Mouse (Mus musculus): ENCODE data around the gene Frmd8.

Frmd8 gene

DNA sequence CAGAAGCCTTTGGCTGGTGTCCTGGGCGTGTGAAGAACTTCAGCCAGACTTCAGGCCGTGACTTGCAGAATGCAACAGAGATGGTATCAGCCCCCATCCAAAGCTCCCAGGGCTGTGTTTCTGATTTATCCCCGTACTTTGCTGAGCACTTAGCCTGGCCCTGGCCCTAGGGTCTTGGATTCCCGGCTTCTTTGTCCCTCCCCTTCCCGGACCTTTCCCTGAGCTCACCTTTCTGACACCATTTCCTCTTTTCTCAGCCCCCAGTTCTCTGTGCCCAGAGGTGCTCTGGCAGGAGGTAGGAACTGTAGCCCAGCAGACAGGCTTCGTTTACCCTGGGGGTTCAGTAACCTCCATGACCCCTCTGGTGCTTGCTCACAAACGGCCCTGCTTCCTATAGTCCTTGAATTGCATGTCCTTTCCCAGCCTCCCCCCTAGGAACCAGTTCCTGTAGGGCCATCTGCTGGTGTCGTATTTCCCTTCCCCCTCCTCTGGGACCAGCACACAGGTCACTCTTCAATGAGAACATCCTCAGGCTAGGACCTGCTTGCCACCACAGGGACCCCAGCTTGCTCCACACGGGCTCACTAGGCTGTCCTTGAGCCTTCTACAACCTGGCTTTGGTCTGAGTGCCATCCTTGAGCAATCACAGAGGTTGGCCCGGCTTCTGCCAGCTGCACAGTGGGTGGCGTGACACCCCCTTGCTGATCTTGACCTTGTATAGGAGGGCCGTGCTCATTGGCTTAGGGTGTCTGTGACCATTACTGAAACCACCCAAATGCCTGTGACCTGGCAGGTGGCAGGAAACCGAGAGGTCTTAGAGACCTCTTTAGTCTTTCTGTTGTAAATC, 26.0 kb downstream of the Frmd8 start:
- DNase-seq: no peak

- DNase-seq: peak; percentile 83
Observed at GRCm38 (mm10) chr19:5848032-5848825, 26.8 kb downstream of the Frmd8 start.

- no peak for DNase-seq
Observed at GRCm38 (mm10) chr19:5847306-5847796, 27.7 kb downstream of the Frmd8 start.

- DNase-seq: peak; percentile 96
Observed at GRCm38 (mm10) chr19:5846557-5847305, 28.3 kb downstream of the Frmd8 start.

GRCm38 (mm10) chr19:5846154-5846553, 28.9 kb downstream of the Frmd8 start:
- no peak for DNase-seq

- peak; percentile 97 for DNase-seq
Observed at GRCm38 (mm10) chr19:5845319-5846135, 29.5 kb downstream of the Frmd8 start.

- no peak for DNase-seq
Observed at GRCm38 (mm10) chr19:5844831-5845318, 30.2 kb downstream of the Frmd8 start.

- no peak for DNase-seq
Observed at GRCm38 (mm10) chr19:5843781-5844691, 31.0 kb downstream of the Frmd8 start.

GRCm38 (mm10) chr19:5842785-5843730, 32.0 kb downstream of the Frmd8 start:
- no peak for DNase-seq

GRCm38 (mm10) chr19:5841999-5842784, 32.9 kb downstream of the Frmd8 start:
- DNase-seq: no peak

GRCm38 (mm10) chr19:5841389-5841946, 33.6 kb downstream of the Frmd8 start:
- peak; percentile 62 for DNase-seq

GRCm38 (mm10) chr19:5840890-5841388, 34.1 kb downstream of the Frmd8 start:
- no peak for DNase-seq

DNA sequence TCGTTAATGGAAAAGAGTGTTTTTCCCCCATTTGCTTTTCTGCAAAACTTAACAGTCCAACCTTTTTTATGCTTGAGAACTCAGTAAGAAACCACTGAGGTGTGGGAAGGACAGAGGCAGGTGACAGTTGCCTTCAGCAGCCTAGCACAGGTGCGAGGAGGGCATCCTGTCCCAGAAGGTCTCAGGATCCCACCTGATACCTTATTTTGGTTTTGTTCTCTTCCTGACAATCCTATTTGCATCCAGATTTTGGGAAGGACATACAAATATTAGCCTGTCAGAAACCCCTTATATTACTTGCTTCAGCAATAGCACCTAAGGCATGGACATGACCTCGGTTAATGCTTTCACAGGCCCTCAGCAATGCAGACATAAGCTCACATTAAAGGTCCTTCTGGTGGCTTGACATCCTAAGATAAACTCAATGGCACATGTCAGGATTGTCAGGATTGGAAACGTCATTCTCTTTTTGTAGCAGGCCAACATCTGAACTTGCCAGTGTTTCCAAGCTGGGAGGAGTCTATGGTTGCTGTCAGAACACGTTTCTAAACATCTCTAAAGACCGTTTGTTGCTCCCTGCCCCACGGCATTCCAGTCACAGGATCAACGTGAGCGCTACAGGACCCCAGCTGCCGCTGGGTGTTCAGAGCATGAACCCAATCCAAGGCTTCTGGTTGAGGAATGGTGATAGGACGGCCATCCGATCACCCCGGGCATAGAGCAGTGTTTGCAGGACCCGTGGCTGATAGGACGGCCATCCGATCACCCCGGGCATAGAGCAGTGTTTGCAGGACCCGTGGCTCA, 34.8 kb downstream of the Frmd8 start:
- DNase-seq: peak; percentile 79

- no peak for DNase-seq
Observed at GRCm38 (mm10) chr19:5839317-5840085, 35.6 kb downstream of the Frmd8 start.

GRCm38 (mm10) chr19:5838892-5839165, 36.2 kb downstream of the Frmd8 start:
- DNase-seq: no peak

- no peak for DNase-seq
Observed at GRCm38 (mm10) chr19:5838136-5838891, 36.8 kb downstream of the Frmd8 start.

All from lung, postnatal 10 days (tissue).